Mouse (Mus musculus) limb, embryonic 14.5 days (tissue): Measurements from ENCODE around the gene Ormdl2. TPM values are rescaled to one million over a fixed set of nuclear protein-coding genes. Genes with fewer than 3 reads are reported as not detected.

ENCODE experiments used
- ATAC-seq: fragments of 200-750 bp; cut with Nextera tagmentation; 2 replicates; pipeline ENCODE4 v1.8.0; 2017; ENCODE audit warnings: low read depth, moderate number of reproducible peaks, moderate TSS enrichment; ENCODE audit not compliant: low FRiP score
- DNase-seq: peaks from one replicate; pipeline ENCODE4 v3.0.0-alpha.2; 2015; ENCODE audit warnings: low spot score
- H3K27ac ChIP-seq: fragments of 300-500 bp; sonication (generic); replicated peaks from 2 replicates; pipeline ENCODE4 v1.5.1; 2014; ENCODE audit warnings: low read depth, mild to moderate bottlenecking, low read length, moderate library complexity, mixed read lengths
- H3K27me3 ChIP-seq: fragments of 300-500 bp; sonication (generic); 2 replicates; pipeline ENCODE4 v1.6.1; 2014; ENCODE audit warnings: low read length, mixed read lengths; ENCODE audit not compliant: control insufficient read depth, insufficient read depth
- H3K36me3 ChIP-seq: fragments of 300-500 bp; sonication (generic); 2 replicates; pipeline ENCODE4 v1.6.1; 2014; ENCODE audit warnings: mild to moderate bottlenecking, low read length, moderate library complexity, mixed read lengths; ENCODE audit not compliant: control insufficient read depth, insufficient read depth
- H3K4me1 ChIP-seq: fragments of 300-500 bp; sonication (generic); 2 replicates; pipeline ENCODE4 v1.6.1; 2014; ENCODE audit warnings: antibody characterized with exemption, low read length, mixed read lengths; ENCODE audit not compliant: control insufficient read depth, insufficient read depth
- H3K4me2 ChIP-seq: fragments of 300-500 bp; sonication (generic); replicated peaks from 2 replicates; pipeline ENCODE4 v1.6.1; 2014; ENCODE audit warnings: low read depth, mild to moderate bottlenecking, low read length, moderate library complexity; ENCODE audit not compliant: severe bottlenecking
- H3K4me3 ChIP-seq: fragments of 300-500 bp; sonication (generic); replicated peaks from 2 replicates; pipeline ENCODE4 v1.5.1; 2014; ENCODE audit warnings: low read length
- H3K9ac ChIP-seq: fragments of 300-500 bp; sonication (generic); 2 replicates; pipeline ENCODE4 v1.6.1; 2014; ENCODE audit warnings: mild to moderate bottlenecking, low read depth, low read length, moderate library complexity; ENCODE audit not compliant: severe bottlenecking
- H3K9me3 ChIP-seq: fragments of 300-500 bp; sonication (generic); 2 replicates; pipeline ENCODE4 v1.6.1; 2016; ENCODE audit warnings: low read length; ENCODE audit not compliant: control insufficient read depth
- POLR2A ChIP-seq: fragments of 200-500 bp; IDR thresholded peaks from 2 replicates; pipeline ENCODE4 v1.8.0; 2012; ENCODE audit warnings: inconsistent platforms, mild to moderate bottlenecking, moderate library complexity, borderline replicate concordance; ENCODE audit not compliant: insufficient read depth, insufficient read length; ENCODE audit errors: extremely low read depth
- WGBS: fragments of 180-500 bp; shearing (Covaris S2); extraction: QIAGEN DNeasy Blood & Tissue Kit; methylation state at CpG from one replicate; pipeline ENCODE4 v1.1.7; 2014; 5-methylcytosine and 5-hydroxymethylcytosine counted together
- polyA plus RNA-seq, 2 experiments: library from polyadenylated mRNA; depleted of rRNA in 1 of 2; stranded (reverse) in 1 of 2; unstranded in 1 of 2; fragments of >200 nt; fragmentation: Nextera tagmentation in 1 of 2; extraction: Ambion mirVana in 1 of 2; gene quantifications; 2 replicates each; pipeline versions ENCODE4 v1.2.1 to v1.2.3; 2012 to 2014

Gene Ormdl2
- polyA plus RNA-seq, 2 experiments = 31.6 to 52.7 TPM

GRCm38 (mm10) chr10:128817033-128817432 is 4.4 kb downstream of the Ormdl2 start, which contains the start of gene Sarnp:
Gene Sarnp, plus strand, starts transcription at chr10:128817333.
- H3K4me3 ChIP-seq = no peak within 1 kb of the TSS
- ATAC-seq (no peak), DNase-seq (no peak)
- no peak within 1 kb of the TSS for H3K4me2 ChIP-seq
- H3K9ac ChIP-seq = no peak within 1 kb of the TSS
- no peak within 1 kb of the TSS for H3K27ac ChIP-seq
- no peak for TF ChIP-seq POLR2A
- peaks cover 71% of the 10 kb centered on the region for H3K36me3 ChIP-seq
- H3K27me3 ChIP-seq = no peaks in the 10 kb centered on the region
- no peaks in the 10 kb centered on the region for H3K9me3 ChIP-seq
- 91% methylated on average over 13 of the region's 13 CpGs for WGBS
- peaks cover 4% of the 10 kb centered on the region; the same call in 1 of the 2 replicates for H3K4me1 ChIP-seq

DNA sequence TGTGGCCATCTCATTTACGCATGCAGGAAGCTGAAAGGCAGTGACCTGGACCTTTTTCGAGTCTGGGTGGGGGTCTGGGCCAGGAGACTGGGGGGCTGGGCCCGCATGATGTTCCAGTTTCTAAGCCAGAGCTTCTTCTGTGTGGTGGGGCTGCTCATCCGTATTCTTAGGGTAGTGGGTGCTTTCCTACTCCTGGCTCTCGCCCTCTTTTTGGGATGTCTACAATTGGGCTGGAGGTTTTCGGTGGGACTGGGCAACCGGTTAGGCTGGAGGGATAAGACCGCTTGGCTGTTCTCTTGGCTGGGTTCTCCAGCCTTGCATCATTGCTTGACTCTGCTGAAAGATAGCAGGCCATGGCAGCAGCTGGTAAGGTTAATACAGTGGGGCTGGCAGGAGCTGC is 14.4 kb downstream of the Ormdl2 start:
- no peaks in the 10 kb centered on the region for H3K9me3 ChIP-seq
- DNase-seq (no peak), ATAC-seq (no peak)
- peak overlapping the region; percentile 86 for H3K4me3 ChIP-seq
- H3K27ac ChIP-seq = no peak overlapping the region
- H3K4me2 ChIP-seq = peak overlapping the region; percentile 75
- H3K9ac ChIP-seq = peak overlapping the region; percentile 36; the same call in 1 of the 2 replicates
- WGBS = 92% methylated on average over 8 of the region's 8 CpGs
- no peak for TF ChIP-seq POLR2A
- H3K36me3 ChIP-seq = peaks cover 34% of the 10 kb centered on the region
- H3K27me3 ChIP-seq = no peaks in the 10 kb centered on the region
- peaks cover 42% of the 10 kb centered on the region for H3K4me1 ChIP-seq

- no peaks in the 10 kb centered on the region for H3K9me3 ChIP-seq
- H3K4me2 ChIP-seq = peak overlapping the region; percentile 75
- peaks cover 42% of the 10 kb centered on the region for H3K4me1 ChIP-seq
- peak overlapping the region; percentile 86 for H3K4me3 ChIP-seq
- no peaks in the 10 kb centered on the region for H3K27me3 ChIP-seq
- DNase-seq (no peak), ATAC-seq (no peak)
- no peak for TF ChIP-seq POLR2A
- WGBS = 49% methylated on average over 6 of the region's 6 CpGs
- peak overlapping the region; percentile 81 for H3K9ac ChIP-seq
- H3K36me3 ChIP-seq = peaks cover 43% of the 10 kb centered on the region
- peak overlapping the region; percentile 99; the same call in 1 of the 2 replicates for H3K27ac ChIP-seq
Observed at GRCm38 (mm10) chr10:128806086-128806485, 15.4 kb downstream of the Ormdl2 start.

GRCm38 (mm10) chr10:128805092-128806000 is 16.1 kb downstream of the Ormdl2 start:
- H3K9me3 ChIP-seq = no peaks in the 10 kb centered on the region
- H3K36me3 ChIP-seq = peaks cover 50% of the 10 kb centered on the region
- peaks cover 42% of the 10 kb centered on the region for H3K4me1 ChIP-seq
- peak overlapping the region; percentile 81 for H3K9ac ChIP-seq
- peak overlapping the region; percentile 90 for H3K4me2 ChIP-seq
- H3K4me3 ChIP-seq = peak overlapping the region; percentile 86
- under 1% methylated on average over 60 of the region's 70 CpGs for WGBS
- DNase-seq (peak; percentile 96), ATAC-seq (peak; percentile 94)
- H3K27ac ChIP-seq = peak overlapping the region; percentile 99
- peak; percentile 71; the same call in 1 of the 2 replicates for TF ChIP-seq POLR2A
- no peaks in the 10 kb centered on the region for H3K27me3 ChIP-seq

DNA sequence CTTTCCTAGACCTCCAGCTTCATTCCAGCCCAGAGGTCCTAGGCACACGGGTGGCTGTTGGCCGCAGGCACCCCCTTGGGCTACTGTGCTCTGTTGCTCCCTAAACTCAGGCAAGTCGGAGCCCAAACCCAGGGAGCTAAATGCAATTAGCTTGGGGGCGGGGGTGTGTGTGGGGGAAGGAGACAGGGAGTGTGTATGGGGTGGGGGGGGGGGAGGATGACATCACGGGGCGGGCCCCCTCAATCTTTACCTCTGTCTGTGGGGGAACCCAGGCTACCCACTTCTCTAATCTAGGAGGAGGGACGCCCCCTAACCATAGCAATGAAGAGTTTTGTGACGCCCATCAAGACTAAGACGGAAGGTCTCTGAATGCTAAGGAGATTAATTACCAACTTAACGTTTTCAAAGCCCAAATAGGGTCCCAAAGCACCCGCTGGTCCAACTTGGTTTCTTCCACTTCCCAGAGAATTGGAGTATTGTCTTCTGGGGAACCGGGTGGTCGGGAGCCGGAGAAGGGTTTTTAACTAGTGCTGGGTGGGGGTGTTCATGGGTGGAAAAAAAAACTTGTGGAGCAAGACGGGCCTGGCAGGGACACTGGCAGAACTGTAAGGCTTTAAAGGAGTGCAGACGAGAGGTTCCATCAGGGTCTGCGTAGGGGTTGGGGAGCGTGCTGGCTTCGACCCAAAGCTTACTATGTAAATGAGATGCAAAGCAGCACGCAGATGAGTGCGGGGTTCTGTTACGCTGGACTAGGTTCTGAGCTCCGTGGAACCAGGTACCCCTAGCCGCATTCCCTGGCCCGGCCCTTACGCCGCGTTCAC is 17.0 kb downstream of the Ormdl2 start, which contains the start of gene Tmem198b:
Gene Tmem198b, minus strand, starts transcription at position 100 of the 821 bp plus-strand sequence.
- H3K4me2 ChIP-seq = peak within 1 kb of the TSS; percentile 90
- peaks cover 40% of the 10 kb centered on the region for H3K4me1 ChIP-seq
- peak within 1 kb of the TSS; percentile 81 for H3K9ac ChIP-seq
- 0% methylated on average over 26 of the region's 28 CpGs for WGBS
- peaks cover 52% of the 10 kb centered on the region for H3K36me3 ChIP-seq
- TF ChIP-seq POLR2A = peak; percentile 36; the same call in 1 of the 2 replicates
- peak within 1 kb of the TSS; percentile 86 for H3K4me3 ChIP-seq
- H3K27me3 ChIP-seq = no peaks in the 10 kb centered on the region
- H3K27ac ChIP-seq = peak within 1 kb of the TSS; percentile 99
- DNase-seq (peak; percentile 79), ATAC-seq (peak; percentile 62)
- H3K9me3 ChIP-seq = no peaks in the 10 kb centered on the region
